Mouse (Mus musculus) monocyte, adult 2 months (primary cell): ENCODE measurements around the gene Clrn1.
"Not testable (repeated sequence)": the region's sequence is repeated elsewhere in the genome, so short reads cannot be mapped to it uniquely, and the experiment has no call there.

ENCODE experiments used
- DNase-seq, 2 experiments: peaks; one replicate each; pipeline ENCODE4 v3.0.0; 2022; ENCODE audit warnings: low spot score in 2 of 2, low read depth in 1 of 2

Clrn1 gene

DNA sequence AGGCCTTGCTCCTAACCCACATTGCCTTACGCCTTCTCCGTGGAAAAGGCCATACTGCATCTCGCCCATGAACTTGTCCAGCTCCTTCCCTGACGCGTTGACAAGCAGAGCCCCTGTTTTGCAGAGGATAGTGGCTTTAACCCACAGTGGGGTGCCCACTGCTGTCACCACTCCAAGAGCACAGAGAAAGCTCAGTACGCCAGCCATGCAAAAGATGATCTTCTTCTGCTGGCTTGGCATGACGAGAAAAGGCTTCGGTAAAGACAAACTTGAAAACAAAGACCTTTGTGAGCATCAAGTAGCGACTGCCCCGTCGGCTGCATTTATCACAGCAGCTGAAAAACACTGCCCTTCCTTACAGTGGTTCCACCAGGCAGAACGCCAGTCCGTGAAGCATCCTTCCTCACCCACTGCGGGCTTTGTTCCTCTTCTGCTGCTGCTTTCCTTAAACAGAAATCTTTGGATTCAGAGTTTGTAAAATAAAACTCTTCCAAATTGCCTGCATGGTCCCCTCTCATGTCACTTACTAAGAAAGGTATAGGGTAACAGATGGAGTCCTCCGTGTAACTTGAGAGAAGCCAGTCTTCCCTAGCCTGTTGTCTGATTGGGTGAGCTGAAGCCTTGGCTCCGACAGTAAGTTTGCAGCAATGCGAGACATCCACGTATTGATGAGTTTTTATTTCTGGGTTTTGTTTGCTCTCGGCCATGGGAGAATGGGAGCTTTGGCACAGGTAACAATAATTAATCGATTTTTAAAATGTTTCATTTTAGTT is at the start of gene Clrn1:
Gene Clrn1, minus strand, starts transcription at position 540 of the 773 bp plus-strand sequence.
- DNase-seq, result no peak

DNA sequence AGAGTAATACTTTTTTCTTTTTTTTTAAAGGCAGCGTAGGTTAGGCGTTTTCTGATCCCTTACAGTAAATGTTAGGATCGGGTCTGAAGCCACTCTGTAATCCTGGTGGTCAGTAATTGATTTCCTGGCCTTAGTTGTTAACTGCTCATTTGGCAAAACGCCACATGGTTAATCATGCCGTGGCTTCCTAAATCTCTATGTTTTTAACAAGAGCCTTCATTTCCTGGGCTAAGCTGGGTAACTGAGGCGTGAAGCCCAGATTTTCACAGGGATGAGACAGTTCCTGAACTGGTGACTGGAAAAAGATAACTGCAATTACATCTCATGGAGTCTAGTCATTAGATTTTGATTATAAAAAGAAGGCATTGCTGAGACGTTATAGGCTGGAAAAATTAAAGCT is 38.9 kb upstream of the Clrn1 start:
- DNase-seq, result no peak

DNA sequence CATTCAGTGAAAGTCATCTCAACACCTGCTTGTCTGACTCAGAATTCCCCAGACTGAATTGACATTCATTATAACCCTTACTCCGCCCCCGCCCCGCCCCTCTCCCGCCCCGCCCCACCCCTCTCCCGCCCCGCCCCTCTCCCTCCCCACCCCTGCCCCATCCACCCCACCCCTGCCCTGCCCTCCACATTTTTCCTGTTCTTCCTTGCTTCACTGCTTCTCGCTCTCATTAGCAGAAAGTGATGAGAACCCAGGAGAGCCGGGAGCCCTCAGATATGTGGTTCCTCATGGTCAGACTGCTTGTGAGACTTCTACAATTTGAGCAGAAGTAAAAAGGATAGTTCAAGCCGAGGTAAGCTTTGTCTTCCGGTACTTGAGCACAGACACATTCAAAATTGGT is 38.0 kb upstream of the Clrn1 start:
- DNase-seq, result no peak

DNA sequence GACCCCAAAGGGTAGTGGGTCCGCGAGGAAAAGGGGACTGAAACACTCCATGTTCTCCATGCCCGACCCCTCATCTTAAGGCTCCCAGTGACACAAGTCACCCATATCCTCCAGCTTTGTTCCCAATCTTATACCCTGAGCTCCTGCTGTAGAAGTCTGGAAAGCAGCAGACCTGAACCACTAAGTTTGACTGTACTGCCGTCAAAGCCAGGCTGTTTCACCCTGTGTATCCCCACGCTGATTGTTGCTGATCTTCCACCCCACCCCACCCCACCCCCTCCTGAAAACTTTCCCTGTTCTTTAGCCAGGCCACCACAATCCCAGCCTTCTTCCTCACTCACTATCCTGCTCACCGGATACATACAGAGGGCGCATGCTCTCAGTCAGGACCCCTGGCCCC is 37.5 kb upstream of the Clrn1 start:
- no peak for DNase-seq

DNA sequence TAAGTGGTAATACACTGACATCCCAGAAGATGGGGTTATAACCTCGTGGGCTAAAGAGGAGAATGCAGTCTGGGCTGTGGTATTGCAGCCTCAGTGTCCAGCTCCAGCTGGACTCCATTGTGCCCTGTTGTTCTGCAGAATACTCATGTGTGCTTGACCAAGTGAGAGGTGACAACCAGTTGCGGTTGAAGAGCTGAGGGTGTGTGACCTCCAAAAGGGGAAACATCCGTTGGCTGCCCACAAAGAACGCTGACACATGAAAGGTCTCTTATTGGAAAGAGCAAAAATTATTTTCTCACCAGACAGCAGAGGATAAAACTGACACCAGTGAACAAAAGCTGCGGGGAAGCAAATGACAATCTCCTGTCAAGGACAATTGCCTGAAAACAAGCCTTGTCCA is 36.2 kb upstream of the Clrn1 start:
- no peak for DNase-seq

DNA sequence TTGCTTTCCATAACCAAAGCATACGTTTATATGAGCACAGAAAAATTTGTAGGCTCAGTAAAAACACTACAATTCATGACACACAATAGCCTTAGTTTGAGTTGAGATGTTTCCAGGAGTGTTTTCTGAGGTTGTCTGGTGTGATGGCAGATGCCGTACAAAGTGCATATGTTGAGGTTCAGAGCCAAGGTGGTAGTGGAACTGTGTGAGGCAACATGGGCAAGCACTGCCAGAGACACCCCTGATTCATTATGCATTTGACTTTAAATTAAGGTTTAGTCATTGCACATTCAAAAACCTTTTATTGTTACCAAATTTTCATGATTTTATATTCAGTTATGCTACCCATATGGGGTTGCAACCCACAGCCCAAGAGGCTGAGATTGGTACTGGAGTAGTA is 19.5 kb upstream of the Clrn1 start:
- no peak for DNase-seq

DNA sequence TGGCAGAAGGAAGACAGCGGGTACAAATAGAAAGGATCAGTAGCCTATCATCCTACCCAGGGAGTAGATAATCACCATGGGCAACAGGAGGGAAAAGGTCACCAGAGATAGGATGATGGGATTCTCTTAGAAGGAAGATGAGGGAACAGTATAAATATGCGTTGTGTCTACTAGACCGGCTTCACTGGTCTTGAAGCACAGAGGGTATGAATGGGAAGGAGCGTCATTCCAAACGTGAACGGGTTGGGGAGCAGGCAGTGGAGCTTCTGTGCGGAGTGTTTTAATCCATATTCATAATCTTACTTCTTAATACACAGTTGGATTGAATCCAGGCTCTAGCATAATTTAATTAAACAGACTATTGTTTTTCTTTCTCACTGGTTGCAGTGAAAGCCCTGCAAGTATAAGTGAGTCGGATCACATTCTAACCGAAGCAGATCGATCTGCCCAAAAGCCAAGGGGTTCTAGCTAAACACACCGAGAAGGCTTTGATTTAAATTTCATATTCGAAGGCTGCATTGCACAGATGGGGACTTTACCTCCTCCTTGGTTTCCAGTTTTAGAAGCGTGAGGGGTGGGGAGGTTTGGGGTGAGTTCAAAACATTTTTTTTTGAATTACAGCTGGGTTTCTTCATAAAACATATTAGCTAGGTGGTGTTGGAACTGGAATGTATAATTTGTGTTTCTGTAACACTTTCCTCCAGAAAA is 17.1 kb upstream of the Clrn1 start:
- no peak for DNase-seq

DNA sequence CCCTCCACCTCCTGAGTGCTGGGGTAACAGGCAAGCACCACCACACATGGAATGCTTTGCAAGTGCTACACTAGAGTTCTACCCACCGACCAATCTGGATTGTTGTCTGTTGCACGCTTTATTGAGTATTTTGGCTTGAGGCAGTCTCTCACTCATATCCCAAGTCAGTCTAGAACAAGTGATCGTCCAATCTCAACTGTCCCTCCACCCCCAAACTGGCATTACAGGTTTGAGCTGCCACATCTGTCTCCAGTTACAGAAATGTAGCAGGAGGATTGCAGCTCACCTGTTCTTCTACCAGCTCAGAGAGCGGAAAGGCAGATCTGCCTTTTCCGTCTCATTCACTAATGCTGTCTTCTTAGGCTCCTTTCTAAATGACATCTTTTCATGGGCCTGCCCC is 10.0 kb upstream of the Clrn1 start:
- no peak for DNase-seq

DNA sequence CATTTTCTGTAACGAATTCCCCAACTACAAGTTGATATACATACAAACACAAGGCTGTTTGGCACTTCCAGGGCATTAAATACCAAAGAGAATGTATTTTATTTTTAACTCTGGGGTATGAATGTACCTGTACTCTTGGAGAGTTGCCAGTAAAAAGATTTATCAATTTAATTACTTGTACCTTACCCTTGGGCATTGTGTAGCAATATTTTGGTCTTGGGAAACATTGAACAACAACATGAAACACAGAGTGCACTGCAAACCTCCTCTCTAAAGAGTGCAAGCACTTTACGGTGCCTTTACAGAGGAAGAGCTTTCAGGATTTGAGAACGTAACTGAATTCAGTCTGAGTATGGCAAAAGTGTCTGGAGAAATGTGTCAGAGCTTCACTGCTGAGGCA is 9.4 kb upstream of the Clrn1 start:
- DNase-seq, result no peak

DNA sequence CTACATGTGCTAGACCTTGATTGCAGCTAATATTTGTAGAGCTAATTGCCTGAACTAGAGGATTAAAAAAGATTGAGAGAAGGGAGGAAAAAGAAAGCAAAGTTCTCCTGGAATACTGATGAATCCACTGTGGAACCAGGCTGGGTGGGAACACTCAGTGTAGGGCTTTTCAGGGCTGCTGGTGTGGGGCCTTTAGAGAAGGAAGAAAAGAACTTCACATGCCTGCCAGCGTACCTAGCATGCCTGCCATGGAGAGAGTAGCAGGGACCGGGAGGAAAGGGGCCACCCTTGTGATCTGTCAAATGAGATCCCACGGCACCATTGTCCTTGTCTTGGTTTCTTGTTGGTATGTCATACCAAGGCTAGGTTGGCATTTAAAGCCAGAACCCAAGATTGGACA is 4.5 kb upstream of the Clrn1 start:
- no peak for DNase-seq

DNA sequence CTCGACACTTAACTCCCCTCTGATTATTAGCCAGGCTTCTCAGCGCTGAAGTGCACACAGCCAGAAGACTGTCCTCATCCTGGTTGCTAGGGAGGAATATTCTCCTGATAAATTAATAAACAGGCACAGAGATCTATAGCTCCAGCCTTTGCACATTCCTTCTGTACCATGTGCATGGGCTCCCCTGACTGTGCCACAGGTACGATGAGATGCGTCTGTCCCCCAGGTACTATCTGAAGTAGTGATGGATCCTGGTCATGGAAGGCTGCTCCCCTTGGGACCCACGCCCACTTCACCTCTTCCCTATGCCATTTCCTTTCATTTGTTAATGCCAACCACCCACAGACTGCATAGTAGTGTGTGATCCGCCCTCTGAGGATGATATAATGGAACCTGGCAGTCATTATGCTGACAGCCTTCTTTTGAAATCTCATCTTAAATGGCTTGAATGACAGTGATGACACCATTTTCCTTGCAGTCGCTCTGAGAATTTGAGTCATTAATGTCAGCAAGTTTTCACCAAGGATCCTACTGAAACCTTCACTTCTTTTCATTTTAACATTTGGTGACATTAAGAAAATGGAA is 3.1 kb upstream of the Clrn1 start:
- DNase-seq, result no peak

DNA sequence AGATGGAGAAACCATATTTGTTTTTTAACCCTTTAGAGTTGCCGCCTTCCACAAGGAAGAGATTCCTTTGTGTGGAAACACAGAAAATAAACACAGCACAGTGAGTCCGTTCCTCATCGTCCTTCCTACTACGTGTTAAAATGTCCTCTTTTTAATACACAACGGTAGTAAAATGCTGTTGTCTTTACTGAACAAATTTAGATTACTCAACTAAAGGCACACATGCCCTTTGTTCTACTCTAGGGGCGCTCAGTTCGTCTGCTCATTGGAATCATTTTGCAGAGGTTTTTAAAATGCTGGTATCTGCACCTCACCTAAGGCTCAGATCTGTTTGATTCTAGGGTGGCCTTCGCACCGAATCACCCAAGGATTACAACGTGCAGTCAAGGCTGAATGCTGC is 2.6 kb upstream of the Clrn1 start:
- DNase-seq, result no peak

DNA sequence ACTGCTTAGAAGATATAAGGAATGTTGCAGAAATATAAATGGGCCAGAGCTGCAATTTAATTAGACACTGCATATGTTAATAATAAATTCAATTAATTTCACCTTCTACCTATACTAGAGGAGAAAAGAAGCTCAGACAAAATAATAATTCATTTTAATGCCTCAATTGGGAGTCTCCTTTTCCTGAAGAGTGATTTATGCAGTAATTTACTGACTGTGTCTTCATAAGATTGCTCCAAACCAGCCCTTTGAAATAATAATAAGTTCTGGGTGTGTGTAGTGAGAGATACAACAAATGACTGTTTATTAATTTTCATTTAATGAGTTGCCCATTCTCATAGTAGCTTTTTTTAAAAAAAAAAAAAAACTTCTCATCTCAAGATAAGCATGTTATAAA is 1.6 kb downstream of the Clrn1 start:
- no peak for DNase-seq

DNA sequence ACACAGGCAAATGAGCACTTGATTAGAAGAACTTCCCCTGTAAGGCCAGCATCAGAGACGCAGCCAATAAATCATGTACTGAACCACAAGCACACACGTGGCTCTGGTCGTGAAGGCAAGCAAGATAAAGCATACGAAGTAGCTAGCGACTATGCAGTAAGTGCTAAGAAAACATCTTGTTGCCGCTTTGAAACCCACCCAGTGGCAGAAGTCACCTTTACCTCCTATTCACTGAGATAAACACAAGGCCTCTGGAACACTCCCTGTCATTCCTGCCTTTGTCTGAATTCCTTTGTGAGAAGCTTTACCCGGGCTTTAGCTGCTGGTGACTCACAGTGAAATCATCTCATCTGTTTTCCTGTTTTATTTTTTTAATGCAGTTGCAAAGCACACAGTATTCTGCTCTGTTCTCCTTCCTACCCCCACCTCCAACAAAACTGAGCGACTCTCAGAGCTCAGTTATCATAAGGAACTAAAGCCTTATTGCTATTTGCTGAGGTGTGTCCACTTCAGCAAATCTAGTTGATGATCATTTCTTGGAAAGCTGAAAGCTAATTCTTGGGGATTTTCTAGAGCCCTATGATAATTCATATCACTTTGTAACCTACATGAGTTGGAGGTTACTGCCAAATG is 2.1 kb downstream of the Clrn1 start:
- DNase-seq, result no peak

DNA sequence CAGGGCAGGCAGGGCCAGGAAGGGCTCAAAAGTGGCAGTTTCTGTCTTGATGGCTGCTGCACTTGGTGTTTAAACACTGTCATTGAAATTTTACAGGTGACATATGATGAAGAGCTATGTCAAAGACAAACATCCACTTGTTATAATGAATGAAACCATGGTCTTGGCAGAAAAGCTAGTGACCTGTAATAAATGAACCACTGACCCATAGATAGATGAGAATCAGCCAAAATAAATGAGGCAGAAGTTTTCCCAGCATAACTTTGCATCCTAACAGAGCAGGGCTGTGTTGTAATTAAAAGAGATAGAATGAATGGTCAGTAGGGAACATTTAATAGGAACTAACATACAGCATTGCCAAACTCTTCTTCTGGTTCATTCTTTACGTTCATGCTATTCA is 4.1 kb downstream of the Clrn1 start:
- DNase-seq, result no peak

DNA sequence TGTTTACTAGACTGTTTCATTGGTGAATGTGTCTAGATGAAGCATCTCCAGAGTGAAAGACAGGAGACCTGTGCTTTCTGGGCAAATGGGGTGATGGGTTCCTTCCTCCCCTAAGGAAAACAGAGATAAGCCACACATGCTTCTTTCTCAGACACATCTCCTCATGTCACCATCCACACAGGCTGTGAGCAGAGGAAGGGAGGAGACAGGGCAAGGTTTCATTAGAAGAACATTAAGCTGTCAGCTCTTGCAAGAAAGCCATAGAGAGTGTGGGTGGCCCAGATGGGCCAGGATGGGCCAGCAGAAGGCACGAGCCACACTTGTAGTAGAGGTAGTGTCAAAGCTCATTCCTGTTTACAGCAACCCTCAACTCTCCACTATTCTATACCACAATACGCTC is 5.0 kb downstream of the Clrn1 start:
- no peak for DNase-seq

DNA sequence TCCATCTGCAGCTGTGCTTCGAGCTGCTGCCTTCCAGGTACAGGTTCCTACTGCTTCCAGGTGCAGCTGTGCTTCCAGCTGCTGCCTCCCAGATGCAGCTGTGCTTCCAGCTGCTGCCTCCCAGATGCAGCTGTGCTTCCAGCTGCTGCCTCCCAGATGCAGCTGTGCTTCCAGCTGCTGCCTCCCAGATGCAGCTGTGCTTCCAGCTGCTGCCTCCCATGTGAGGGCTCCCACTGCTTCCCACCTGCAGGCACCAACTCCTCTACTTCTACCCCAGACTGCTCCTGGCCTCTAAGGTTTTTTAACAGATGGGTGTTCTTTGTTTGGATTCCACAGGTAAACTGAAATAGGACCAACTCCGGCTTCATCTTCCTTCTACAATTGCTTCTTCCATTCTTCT is 13.3 kb downstream of the Clrn1 start:
- DNase-seq, result not testable (repeated sequence)

DNA sequence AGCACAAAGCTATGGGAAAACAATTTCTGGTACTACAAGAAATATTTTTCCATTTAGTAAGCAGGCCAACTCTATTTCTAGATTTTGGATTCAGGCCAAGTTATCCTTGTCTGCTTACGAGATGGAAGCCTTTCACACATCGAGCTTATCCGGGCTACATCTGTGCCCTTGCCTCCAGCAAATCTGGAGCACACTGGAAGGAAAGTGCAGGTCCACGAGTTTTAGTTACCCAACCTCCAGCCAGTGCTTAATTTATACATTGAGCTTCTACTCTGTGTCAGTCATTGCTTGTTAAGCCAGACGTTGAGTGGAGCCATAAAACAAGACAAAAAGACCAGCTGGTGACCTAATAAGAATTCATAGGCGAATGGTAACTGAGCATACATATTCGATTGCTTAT is 19.4 kb downstream of the Clrn1 start:
- no peak for DNase-seq

DNA sequence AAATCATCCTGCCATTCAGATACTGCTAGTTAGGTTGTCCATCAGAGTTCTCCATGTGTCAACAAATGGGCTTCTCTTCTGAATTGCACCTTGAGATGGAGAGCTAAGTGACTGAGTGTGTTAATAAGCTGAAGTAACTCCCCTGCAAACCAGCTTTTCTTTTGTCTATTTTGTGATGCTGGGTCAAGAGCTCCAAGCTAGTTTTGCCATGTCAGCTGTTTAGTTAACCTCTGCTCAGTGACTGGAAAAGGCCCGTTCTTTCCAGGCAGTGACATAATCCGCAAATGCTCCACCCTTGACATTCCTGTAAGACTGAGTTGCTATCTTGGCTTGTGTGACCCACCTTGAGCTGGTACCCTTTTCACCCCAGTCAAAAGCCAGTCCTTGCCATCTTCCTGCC is 22.2 kb downstream of the Clrn1 start:
- no peak for DNase-seq

DNA sequence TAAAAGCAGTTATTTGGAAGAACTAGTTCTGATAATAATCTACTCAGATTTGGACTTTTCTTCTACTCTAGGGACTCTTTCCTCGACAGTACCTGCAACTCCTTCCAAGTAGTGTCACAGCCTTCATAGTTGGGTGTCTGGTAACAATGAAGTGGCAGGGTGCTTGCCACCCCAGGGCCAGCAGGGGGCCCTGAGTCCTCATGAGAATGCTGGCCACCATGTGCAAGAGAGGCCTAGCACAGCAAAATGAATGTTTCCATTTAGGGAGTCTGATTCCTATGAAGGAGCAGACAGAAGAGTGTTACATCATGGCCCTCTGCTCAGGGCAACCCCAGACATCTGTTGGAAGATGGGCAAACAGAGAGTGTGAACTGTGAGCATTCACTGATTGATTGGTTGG is 41.7 kb downstream of the Clrn1 start:
- no peak for DNase-seq

DNA sequence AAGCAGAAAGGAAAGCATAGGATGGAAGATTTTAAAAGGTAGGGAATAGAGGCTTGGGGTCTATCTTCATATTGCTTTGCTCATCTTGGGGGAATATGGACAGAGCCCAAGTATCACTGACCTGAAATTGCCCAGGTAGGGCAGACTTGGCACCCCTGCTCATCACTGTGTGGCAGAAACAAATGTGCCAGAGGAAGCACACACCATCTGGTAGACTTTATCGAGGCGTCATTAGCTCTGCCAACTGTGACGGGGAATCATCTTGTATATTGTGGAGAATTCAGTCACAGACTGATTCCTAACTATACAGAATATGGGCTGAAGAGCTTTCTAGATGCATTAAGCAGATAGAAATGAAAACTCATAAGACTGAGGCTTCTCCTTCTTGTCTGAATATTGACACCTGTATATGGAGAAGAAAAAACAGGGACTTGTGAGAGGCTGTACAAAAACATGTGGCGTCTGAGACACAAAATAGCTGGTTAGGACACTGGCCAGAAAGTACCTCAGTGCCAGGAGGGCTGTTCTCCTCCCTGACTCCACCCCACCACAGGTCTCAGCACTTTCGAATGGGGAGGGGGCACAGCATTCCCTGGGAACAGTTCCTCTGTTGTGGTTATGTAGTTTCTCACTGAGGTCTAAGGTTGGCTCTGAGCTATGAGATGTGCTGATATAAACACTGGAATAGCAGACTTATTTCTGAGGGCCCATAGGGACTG is 51.5 kb downstream of the Clrn1 start:
- DNase-seq, result no peak
